Mouse (Mus musculus) neural tube, embryonic 13.5 days (tissue): ENCODE measurements around the gene Tfrc. TPM values are rescaled to one million over a fixed set of nuclear protein-coding genes. Genes with fewer than 3 reads are reported as not detected.

Experiments used
- ATAC-seq: fragments of 200-750 bp; cut with Nextera tagmentation; 2 replicates; pipeline ENCODE4 v1.8.0; 2017; ENCODE audit warnings: low read depth, mild to moderate bottlenecking, moderate TSS enrichment, moderate library complexity
- H3K27ac ChIP-seq: fragments of 300-500 bp; sonication (generic); replicated peaks from 2 replicates; pipeline ENCODE4 v1.5.1; 2015; ENCODE audit warnings: moderate library complexity, mild to moderate bottlenecking, inconsistent platforms
- H3K27me3 ChIP-seq: fragments of 300-500 bp; sonication (generic); 2 replicates; pipeline ENCODE4 v1.6.1; 2015; ENCODE audit warnings: mild to moderate bottlenecking, inconsistent platforms
- H3K36me3 ChIP-seq: fragments of 300-500 bp; sonication (generic); 2 replicates; pipeline ENCODE4 v1.6.1; 2015; ENCODE audit warnings: mild to moderate bottlenecking, inconsistent platforms
- H3K4me1 ChIP-seq: fragments of 300-500 bp; sonication (generic); replicated peaks from 2 replicates; pipeline ENCODE4 v1.6.1; 2015; ENCODE audit warnings: inconsistent platforms
- H3K4me2 ChIP-seq: fragments of 300-500 bp; sonication (generic); 2 replicates; pipeline ENCODE4 v1.6.1; 2015; ENCODE audit warnings: inconsistent platforms, mild to moderate bottlenecking, moderate library complexity
- H3K4me3 ChIP-seq: fragments of 300-500 bp; sonication (generic); 2 replicates; pipeline ENCODE4 v1.5.1; 2015; ENCODE audit warnings: mild to moderate bottlenecking, inconsistent platforms
- H3K9ac ChIP-seq: fragments of 300-500 bp; sonication (generic); 2 replicates; pipeline ENCODE4 v1.6.1; 2015; ENCODE audit warnings: moderate library complexity, mild to moderate bottlenecking, inconsistent platforms
- H3K9me3 ChIP-seq: fragments of 300-500 bp; sonication (generic); 2 replicates; pipeline ENCODE4 v1.6.1; 2016; ENCODE audit warnings: inconsistent platforms
- WGBS: fragments of 180-500 bp; shearing (Covaris S2); methylation state at CpG from one replicate; pipeline ENCODE4 v1.1.7; 2015; 5-methylcytosine and 5-hydroxymethylcytosine counted together
- polyA plus RNA-seq: library from polyadenylated mRNA; unstranded; fragments of >200 nt; fragmentation: Nextera tagmentation; extraction: Ambion mirVana; gene quantifications from 2 replicates; pipeline ENCODE4 v1.2.1, GENCODE M21; 2015

The Tfrc gene
- polyA plus RNA-seq, 1 experiment from 2014 or later: 36.0 TPM

- no peaks in the 10 kb centered on the region for H3K36me3 ChIP-seq
- no peak overlapping the region for H3K4me3 ChIP-seq
- H3K4me1 ChIP-seq: no peaks in the 10 kb centered on the region
- 76% methylated on average over 5 of the region's 5 CpGs for WGBS
- H3K9me3 ChIP-seq: no peaks in the 10 kb centered on the region
- H3K27me3 ChIP-seq: no peaks in the 10 kb centered on the region
- H3K9ac ChIP-seq: no peak overlapping the region
- H3K27ac ChIP-seq: no peak overlapping the region
- no peak overlapping the region for H3K4me2 ChIP-seq
- no peak for ATAC-seq
These were observed 14.0 kb upstream of the Tfrc start for GRCm38 (mm10) chr16:32594701-32595100.

GRCm38 (mm10) chr16:32595142-32595855 is 13.4 kb upstream of the Tfrc start:
- H3K9me3 ChIP-seq: no peaks in the 10 kb centered on the region
- no peak overlapping the region for H3K4me2 ChIP-seq
- no peaks in the 10 kb centered on the region for H3K4me1 ChIP-seq
- 88% methylated on average over 10 of the region's 10 CpGs for WGBS
- H3K36me3 ChIP-seq: no peaks in the 10 kb centered on the region
- ATAC-seq: no peak
- H3K27me3 ChIP-seq: no peaks in the 10 kb centered on the region
- H3K9ac ChIP-seq: no peak overlapping the region
- no peak overlapping the region for H3K4me3 ChIP-seq
- H3K27ac ChIP-seq: no peak overlapping the region

- H3K27ac ChIP-seq: no peak overlapping the region
- WGBS: 28% methylated on average over 4 of the region's 4 CpGs
These were observed 10.8 kb upstream of the Tfrc start for GRCm38 (mm10) chr16:32597909-32598381.

GRCm38 (mm10) chr16:32599151-32599550 is 9.6 kb upstream of the Tfrc start:
- no peaks in the 10 kb centered on the region for H3K4me1 ChIP-seq
- H3K36me3 ChIP-seq: no peaks in the 10 kb centered on the region
- H3K4me3 ChIP-seq: no peak overlapping the region
- H3K27ac ChIP-seq: no peak overlapping the region
- H3K27me3 ChIP-seq: no peaks in the 10 kb centered on the region
- no peak for ATAC-seq
- 97% methylated on average over 1 of the region's 1 CpGs for WGBS
- no peak overlapping the region for H3K4me2 ChIP-seq
- no peaks in the 10 kb centered on the region for H3K9me3 ChIP-seq
- H3K9ac ChIP-seq: no peak overlapping the region

More at GRCm38 (mm10) chr16:32597909-32598381, 10.8 kb upstream of the Tfrc start:
- no peak overlapping the region for H3K9ac ChIP-seq
- no peak overlapping the region for H3K4me2 ChIP-seq
- no peaks in the 10 kb centered on the region for H3K27me3 ChIP-seq
- no peaks in the 10 kb centered on the region for H3K36me3 ChIP-seq
- no peaks in the 10 kb centered on the region for H3K9me3 ChIP-seq
- H3K4me3 ChIP-seq: no peak overlapping the region
- no peak for ATAC-seq
- no peaks in the 10 kb centered on the region for H3K4me1 ChIP-seq

- no peak overlapping the region for H3K27ac ChIP-seq
- no peak overlapping the region for H3K9ac ChIP-seq
- H3K4me2 ChIP-seq: no peak overlapping the region
- no peak for ATAC-seq
- H3K4me1 ChIP-seq: no peaks in the 10 kb centered on the region
- H3K4me3 ChIP-seq: no peak overlapping the region
- no peaks in the 10 kb centered on the region for H3K9me3 ChIP-seq
- WGBS: 80% methylated on average over 3 of the region's 3 CpGs
- no peaks in the 10 kb centered on the region for H3K36me3 ChIP-seq
- no peaks in the 10 kb centered on the region for H3K27me3 ChIP-seq
These were observed 6.5 kb upstream of the Tfrc start for GRCm38 (mm10) chr16:32602193-32602685.

- Histone ChIP-seq H3K4me2 (peak overlapping the region; percentile 78), H3K9me3 (no peaks in the 10 kb centered on the region), H3K27ac (peak overlapping the region; percentile 67), H3K4me3 (peak overlapping the region; percentile 77; the same call in 1 of the 2 replicates), H3K36me3 (no peaks in the 10 kb centered on the region), H3K9ac (no peak overlapping the region), H3K4me1 (peaks cover 26% of the 10 kb centered on the region), H3K27me3 (no peaks in the 10 kb centered on the region)
- ATAC-seq: no peak
- 57% methylated on average over 7 of the region's 7 CpGs for WGBS
These were observed 967 bp upstream of the Tfrc start for GRCm38 (mm10) chr16:32607562-32608343.

DNA sequence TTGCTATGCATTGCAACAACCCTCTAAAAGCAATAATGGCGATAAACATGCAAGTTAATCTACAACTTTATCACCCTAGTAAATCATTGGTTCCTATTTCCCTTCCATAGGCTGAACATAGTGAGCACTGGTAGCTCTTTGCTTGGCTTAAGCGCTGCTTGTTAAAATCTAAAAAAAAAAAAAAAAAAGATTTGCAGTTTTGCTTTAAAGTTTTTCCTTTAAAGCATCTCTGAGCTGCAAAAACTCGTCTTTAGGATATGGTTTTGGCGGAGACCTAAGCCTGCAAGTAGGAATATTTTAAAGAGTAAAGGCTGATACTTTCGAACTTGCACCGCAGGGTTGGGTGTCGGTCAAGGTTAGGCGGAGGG is 392 bp upstream of the Tfrc start:
- peak overlapping the region; percentile 67 for H3K27ac ChIP-seq

GRCm38 (mm10) chr16:32609401-32609779 is 670 bp downstream of the Tfrc start:
- peak overlapping the region; percentile 78 for H3K4me2 ChIP-seq
- no peaks in the 10 kb centered on the region for H3K27me3 ChIP-seq
- H3K36me3 ChIP-seq: peaks cover 8% of the 10 kb centered on the region
- H3K27ac ChIP-seq: peak overlapping the region; percentile 93
- H3K4me1 ChIP-seq: peaks cover 26% of the 10 kb centered on the region
- peak overlapping the region; percentile 77 for H3K4me3 ChIP-seq
- ATAC-seq: no peak; the same call in 1 of the 2 replicates
- no peaks in the 10 kb centered on the region for H3K9me3 ChIP-seq
- WGBS: under 1% methylated on average over 14 of the region's 14 CpGs
- peak overlapping the region; percentile 83 for H3K9ac ChIP-seq

More for the DNA sequence above, 392 bp upstream of the Tfrc start:
- Histone ChIP-seq H3K4me1 (peaks cover 26% of the 10 kb centered on the region), H3K4me3 (peak overlapping the region; percentile 77), H3K9ac (peak overlapping the region; percentile 46), H3K27me3 (no peaks in the 10 kb centered on the region), H3K9me3 (no peaks in the 10 kb centered on the region), H3K36me3 (no peaks in the 10 kb centered on the region), H3K4me2 (peak overlapping the region; percentile 78)
- 10% methylated on average over 8 of the region's 8 CpGs for WGBS
- no peak for ATAC-seq

DNA sequence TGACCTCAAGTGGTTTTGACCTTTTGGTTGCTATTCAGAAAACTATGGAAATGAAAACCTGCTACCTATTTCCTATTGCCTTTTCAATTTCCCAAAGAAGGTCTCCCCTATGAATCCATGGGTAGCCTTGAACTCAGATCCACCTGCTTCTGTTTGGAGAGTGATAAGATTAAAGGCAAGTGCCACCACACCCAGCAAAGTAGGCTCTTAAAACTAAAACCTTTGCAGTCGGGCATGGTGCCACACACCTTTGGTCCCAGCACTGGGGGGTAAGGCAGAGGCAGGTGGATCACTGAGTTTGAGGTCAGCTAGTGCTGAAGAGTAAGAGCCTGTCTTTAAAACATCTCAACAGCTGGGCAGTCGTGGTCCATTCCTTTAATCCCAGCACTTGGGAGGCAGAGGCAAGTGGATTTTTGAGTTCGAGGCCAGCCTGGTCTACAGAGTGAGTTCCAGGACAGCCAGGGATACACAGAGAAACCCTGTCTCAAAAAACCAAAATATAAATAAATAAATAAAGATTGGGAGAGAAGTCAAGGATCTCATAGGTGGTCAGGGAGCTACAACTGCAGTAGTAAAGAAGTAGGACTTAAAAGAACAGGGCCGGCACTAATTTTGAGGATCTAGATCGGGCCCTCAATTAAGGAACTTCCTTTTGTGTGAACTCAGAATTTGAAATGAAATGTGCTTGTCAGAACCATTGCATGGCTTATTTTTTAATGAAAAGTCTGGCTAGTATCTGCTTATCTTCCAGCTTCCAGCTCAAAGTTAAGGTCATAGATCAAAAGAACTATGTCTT is 1.9 kb downstream of the Tfrc start:
- WGBS: 79% methylated on average over 5 of the region's 5 CpGs
- no peaks in the 10 kb centered on the region for H3K9me3 ChIP-seq
- H3K4me3 ChIP-seq: peak overlapping the region; percentile 77
- no peak overlapping the region for H3K27ac ChIP-seq
- H3K27me3 ChIP-seq: no peaks in the 10 kb centered on the region
- H3K36me3 ChIP-seq: peaks cover 20% of the 10 kb centered on the region
- peak overlapping the region; percentile 83 for H3K9ac ChIP-seq
- no peak for ATAC-seq
- peaks cover 26% of the 10 kb centered on the region for H3K4me1 ChIP-seq
- H3K4me2 ChIP-seq: peak overlapping the region; percentile 78

GRCm38 (mm10) chr16:32612052-32612451 is 3.3 kb downstream of the Tfrc start:
- Histone ChIP-seq H3K4me3 (no peak overlapping the region), H3K27ac (no peak overlapping the region), H3K36me3 (peaks cover 33% of the 10 kb centered on the region), H3K27me3 (no peaks in the 10 kb centered on the region), H3K9me3 (no peaks in the 10 kb centered on the region), H3K9ac (no peak overlapping the region), H3K4me2 (no peak overlapping the region), H3K4me1 (peaks cover 26% of the 10 kb centered on the region)
- ATAC-seq: no peak
- 85% methylated on average over 1 of the region's 1 CpGs for WGBS

- no peak overlapping the region for H3K27ac ChIP-seq
- no peak overlapping the region for H3K9ac ChIP-seq
- 87% methylated on average over 3 of the region's 3 CpGs for WGBS
- ATAC-seq: no peak
- no peak overlapping the region for H3K4me2 ChIP-seq
- peaks cover 19% of the 10 kb centered on the region for H3K4me1 ChIP-seq
- no peaks in the 10 kb centered on the region for H3K9me3 ChIP-seq
- H3K4me3 ChIP-seq: no peak overlapping the region
- H3K36me3 ChIP-seq: peaks cover 42% of the 10 kb centered on the region
- H3K27me3 ChIP-seq: no peaks in the 10 kb centered on the region
These were observed 4.6 kb downstream of the Tfrc start for GRCm38 (mm10) chr16:32613269-32613834.
